Mouse (Mus musculus) thymus, adult 2 months (tissue): ENCODE data around the gene Hook2.

ENCODE experiments used
- CTCF ChIP-seq: fragments of 200-500 bp; IDR thresholded peaks from 2 replicates; pipeline ENCODE4 v1.5.1; 2012; ENCODE audit warnings: mild to moderate bottlenecking, control low read depth, low read length, moderate library complexity, borderline replicate concordance; ENCODE audit not compliant: control insufficient read depth, poor library complexity, insufficient read depth; ENCODE audit errors: extremely low read depth
- POLR2A ChIP-seq: fragments of 200-500 bp; IDR thresholded peaks from 2 replicates; pipeline ENCODE4 v1.6.1; 2012; ENCODE audit warnings: mild to moderate bottlenecking, low read length, control low read depth, moderate library complexity; ENCODE audit not compliant: control insufficient read depth, poor library complexity, insufficient read depth; ENCODE audit errors: extremely low read depth

DNA sequence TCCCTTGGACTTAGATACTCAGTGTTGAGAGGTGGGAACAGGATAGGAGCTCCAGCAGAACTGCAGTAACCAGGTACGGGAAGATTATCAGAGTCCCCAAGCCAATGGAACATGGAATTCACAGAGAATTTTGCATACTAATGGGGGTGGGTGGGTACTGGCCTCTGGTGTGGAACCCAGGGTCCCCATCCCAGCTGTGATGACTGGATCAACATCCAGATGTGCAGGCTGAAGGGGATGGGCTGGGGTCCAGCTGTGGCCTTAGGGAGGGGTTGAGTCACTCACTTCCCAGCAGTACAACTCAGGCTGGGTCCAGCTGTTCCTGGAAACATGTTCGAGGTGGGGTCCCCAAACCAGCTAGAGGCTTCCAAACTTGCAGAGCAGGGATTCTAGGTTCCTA, 2.5 kb upstream of the Hook2 start:
- TF ChIP-seq CTCF (no peak), POLR2A (no peak)
